Mouse (Mus musculus): ENCODE measurements around the gene Hoxa1. TPM values are rescaled to one million over a fixed set of nuclear protein-coding genes. Genes with fewer than 3 reads are reported as not detected.

Gene Hoxa1
- not detected in 2 replicates for polyA plus RNA-seq (2021; fragmentation: Nextera tagmentation)
- long read RNA-seq, experiment 1, result 0 reads
- long read RNA-seq, experiment 2, partial matches to known transcripts, result 0 of 1 reads
- long read RNA-seq, experiment 2, other reads (novel, unspliced or antisense), result 0 of 1 reads

DNA sequence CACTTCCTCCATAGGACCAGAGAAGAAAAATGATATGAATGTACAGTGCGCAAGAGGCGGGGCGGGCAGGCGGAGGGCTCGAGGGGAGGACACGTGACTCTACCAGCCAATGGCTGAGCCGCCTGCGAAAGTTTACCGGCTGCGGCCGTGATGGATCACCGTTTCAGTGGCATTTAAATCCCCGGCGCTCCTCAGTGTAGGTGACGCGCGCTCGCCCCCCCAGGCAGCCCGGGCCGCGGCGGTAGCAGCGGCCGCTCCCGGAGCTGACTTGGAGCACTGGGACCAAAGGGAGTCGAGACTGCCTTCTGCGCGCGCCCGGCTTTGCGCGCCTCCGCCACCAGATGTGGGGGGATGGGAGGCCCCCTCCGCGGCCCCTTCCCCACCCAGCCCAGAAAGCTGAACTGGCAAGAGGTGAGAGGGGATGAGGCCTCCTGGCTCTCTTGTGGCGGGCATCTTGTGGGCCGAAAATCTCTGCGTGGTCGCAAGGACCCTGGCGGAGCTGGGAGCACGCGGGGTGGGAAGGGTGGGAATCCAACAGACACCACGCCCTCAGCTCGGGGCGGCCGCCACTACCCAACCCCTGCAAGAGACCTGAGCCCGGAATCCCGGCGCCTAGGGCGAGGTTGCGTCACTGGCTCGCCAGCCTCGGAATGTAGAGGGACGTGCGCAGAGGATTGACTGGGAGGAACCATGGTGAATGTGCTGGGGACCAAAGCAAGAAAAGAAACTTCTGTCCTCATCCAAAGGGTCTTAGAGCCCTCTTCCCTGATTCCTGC is at the start of gene Hoxa1:
TSS of gene Hoxa1 (minus strand) at position 42 of the 776 bp plus-strand sequence.

DNA sequence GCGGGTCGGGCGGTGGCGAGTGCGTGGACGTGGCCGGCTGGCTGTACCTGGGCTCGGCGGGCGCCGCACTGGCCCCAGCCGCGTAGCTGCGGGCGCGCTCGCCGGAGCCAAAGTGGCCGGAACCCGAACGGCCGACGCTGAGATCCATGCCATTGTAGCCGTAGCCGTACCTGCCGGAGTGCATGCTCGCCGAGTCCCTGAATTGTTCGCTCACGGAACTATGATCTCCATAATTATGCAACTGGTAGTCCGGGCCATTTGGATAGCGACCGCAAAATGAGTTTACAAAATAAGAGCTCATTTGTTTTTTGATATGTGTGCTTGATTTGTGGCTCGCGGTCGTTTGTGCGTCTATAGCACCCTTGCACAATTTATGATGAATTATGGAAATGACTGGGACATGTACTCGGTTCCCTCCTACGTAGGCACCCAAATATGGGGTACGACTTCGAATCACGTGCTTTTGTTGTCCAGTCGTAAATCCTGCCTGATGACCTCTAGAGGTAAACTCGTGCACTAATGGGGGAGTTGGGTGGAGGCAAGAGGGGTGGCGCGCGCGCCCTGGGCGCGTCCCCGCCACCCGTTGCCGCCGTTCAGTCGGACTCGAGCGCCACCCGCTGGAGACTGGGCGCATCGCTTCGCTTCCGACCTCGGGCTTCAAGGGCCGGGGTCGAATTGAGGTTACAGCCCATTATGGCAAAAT is 46.1 kb upstream of the Hoxa1 start, which contains the start of gene Hoxa5:
TSS of gene Hoxa5 (minus strand) at position 538 of the 703 bp plus-strand sequence.

DNA sequence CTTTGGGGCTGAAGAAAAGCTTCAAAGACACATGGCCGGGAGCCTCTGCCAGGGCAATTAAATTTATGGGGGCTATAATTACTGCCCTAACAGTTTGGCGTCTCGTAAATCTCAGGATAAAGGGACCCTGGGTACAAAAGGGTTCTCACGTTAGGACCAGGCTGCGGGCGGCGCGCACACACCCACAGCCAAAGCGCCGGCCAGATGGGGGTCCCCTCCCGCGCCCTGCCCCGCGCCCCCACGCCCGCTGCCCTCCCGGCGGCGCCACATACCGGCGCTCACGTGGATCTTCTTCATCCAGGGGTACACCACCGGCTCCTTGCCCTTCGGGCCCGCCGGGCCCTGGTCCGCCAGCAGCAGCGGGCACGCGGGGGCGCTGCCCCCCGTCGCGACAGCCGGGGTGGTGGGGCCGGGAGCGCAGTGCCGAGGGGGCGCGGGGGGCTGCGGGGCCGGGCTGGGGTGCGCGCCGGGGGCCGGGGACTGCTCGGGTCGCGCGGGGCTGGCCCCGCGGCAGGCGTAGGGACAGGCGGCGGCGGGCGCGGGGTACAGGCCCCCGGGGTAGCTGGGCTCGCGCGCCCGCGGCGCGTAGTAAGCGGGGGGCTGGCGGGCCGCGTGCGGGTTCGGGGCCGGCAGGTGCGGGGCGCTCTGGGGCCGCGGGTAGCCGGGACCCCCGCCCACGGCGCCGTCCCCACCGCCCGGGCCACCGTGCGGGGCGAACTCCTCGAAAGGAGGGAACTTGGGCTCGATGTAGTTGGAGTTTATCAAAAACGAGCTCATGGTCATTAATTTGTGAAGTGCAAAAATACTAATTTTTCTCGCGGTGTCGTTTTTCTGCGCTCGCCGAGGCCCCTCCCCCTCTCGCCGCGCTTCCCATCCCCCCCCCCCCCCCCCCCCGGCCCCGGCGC is 33.0 kb upstream of the Hoxa1 start, which contains the start of gene Hoxa4:
TSS of gene Hoxa4 (minus strand) at position 848 of the 905 bp plus-strand sequence.

DNA sequence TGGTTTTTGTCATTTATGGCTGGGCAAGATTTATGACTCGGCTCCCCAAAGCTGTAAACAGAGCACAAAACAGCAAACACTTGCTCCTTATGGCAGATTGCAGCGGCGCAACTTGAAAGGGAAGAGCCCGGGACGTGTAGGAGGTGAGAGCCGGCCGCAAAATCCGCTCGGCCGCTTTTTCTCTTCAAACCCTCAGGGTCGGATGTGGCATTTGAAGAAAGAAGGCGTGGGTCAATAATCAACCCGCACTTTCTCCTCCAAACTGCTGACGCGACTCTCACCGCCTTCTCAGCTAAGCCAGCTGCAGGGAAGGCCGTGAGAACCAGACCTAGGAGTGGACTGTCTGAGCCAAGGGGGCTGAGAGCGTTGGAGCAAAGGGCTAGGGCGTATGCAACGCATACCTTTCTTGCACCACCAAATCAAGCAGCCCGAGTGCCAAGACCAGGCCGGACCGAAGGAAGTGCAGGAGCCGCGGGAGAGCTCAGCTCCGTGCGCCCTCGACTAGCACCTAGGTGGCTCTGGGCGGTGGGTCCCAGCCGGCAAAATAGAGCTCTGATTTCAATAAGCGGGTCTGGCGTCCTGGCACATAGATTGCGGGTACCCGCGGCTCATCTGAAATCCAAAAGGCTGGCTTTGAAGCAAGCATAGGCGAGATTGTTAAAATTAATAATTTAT is 19.1 kb upstream of the Hoxa1 start, which contains the start of gene 5730596B20Rik:
TSS of gene 5730596B20Rik (plus strand) at position 438 of the 675 bp plus-strand sequence.

DNA sequence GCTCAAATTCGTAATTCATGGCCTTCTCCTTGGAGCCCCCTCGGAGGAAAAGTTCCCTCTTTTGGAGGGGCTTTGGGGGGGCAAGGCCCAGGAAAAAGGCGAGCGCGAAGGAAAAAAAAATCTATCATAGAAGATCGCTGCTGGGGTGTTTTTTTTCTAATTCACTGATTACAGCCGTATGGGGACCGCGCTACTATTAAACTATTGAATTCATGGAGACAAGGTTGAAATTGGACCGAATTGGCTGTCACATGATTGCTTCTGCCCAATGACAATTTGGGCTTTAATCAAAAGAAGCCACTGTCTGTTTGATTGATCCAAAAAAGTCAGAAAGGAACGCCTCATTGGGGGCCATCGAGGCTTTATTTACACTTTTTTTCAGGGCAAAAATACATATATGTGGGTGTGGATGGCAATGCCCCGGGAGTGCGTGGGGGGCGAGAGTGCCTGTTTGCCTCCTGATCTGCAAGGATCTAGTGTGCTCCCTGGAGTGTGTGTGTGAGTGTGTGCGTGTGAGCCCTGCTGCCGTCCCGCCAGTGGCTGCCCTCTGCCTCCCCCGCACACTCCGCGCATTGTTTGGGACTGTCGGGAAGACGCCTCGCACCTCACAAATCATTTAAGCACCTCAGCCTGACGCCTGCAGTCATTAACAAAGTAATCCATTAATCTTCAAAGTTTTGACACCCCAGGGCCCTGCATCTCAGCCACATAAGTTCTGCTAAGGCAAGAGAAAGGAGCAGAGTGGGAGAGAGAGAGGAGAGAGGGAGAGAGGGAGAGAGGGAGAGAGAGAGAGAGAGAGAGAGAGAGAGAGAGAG is 6.7 kb upstream of the Hoxa1 start, which contains the start of gene Hoxa2:
TSS of gene Hoxa2 (minus strand) at position 206 of the 815 bp plus-strand sequence.

Other genes starting within 250 kb of the Hoxa1 start
- gene Skap2, start 145.8 kb downstream of the Hoxa1 start, polyA plus RNA-seq (2021; fragmentation: Nextera tagmentation), result 13.2 and 17.0 TPM in 2 replicates
- not detected in 2 replicates for gene Hoxa2, start 6.5 kb upstream of the Hoxa1 start, polyA plus RNA-seq (2021; fragmentation: Nextera tagmentation)
- gene 5730596B20Rik, start 19.2 kb upstream of the Hoxa1 start, polyA plus RNA-seq (2021; fragmentation: Nextera tagmentation), result not detected in 2 replicates
- not detected in 2 replicates for gene Hoxa4, start 33.4 kb upstream of the Hoxa1 start, polyA plus RNA-seq (2021; fragmentation: Nextera tagmentation)
- gene Hoxa5, start 46.3 kb upstream of the Hoxa1 start, polyA plus RNA-seq (2021; fragmentation: Nextera tagmentation), result not detected in 2 replicates
- gene Hoxa6, start 50.4 kb upstream of the Hoxa1 start, polyA plus RNA-seq (2021; fragmentation: Nextera tagmentation), result not detected in 2 replicates
- not detected in 2 replicates for gene Hoxa3, start 55.0 kb upstream of the Hoxa1 start, polyA plus RNA-seq (2021; fragmentation: Nextera tagmentation)
- gene Gm28308, start 55.0 kb upstream of the Hoxa1 start, polyA plus RNA-seq (2021; fragmentation: Nextera tagmentation), result not detected in 2 replicates
- 0.29 TPM in 1 of 2 replicates, not detected in the other for gene Hoxa7, start 63.5 kb upstream of the Hoxa1 start, polyA plus RNA-seq (2021; fragmentation: Nextera tagmentation)
- not detected in 2 replicates for gene Hoxa9, start 72.8 kb upstream of the Hoxa1 start, polyA plus RNA-seq (2021; fragmentation: Nextera tagmentation)
- gene Hoxa10, start 82.5 kb upstream of the Hoxa1 start, polyA plus RNA-seq (2021; fragmentation: Nextera tagmentation), result not detected in 2 replicates
- gene Hoxa11, start 87.5 kb upstream of the Hoxa1 start, polyA plus RNA-seq (2021; fragmentation: Nextera tagmentation), result not detected in 2 replicates
- not detected in 2 replicates for gene Hoxa13, start 102.6 kb upstream of the Hoxa1 start, polyA plus RNA-seq (2021; fragmentation: Nextera tagmentation)
- gene Evx1, start 155.2 kb upstream of the Hoxa1 start, polyA plus RNA-seq (2021; fragmentation: Nextera tagmentation), result not detected in 2 replicates